In genomic region chr4:46931706-46932397, GRCm38 (mm10) we compare ENCODE assay signal across 19 mouse cellular contexts. TPM values are rescaled to one million over a fixed set of nuclear protein-coding genes. Genes with fewer than 3 reads are reported as not detected.
A peak's percentile ranks its signal among the peaks of the same experiment; 100 is the strongest.
DNase-seq lines count a peak whose midpoint lies in the region; ATAC-seq lines count a peak whose summit lies in the region.
"Had no signal": no experiment of that assay in that cellular context is flagged by ENCODE, and none has a peak within 500 bp of the region (broad histone marks: within the 10 kb centered on the region; RNA-seq: fewer than 3 reads in every experiment).

No protein-coding gene starts in this region.

- no peak overlapping the region for H3K27ac ChIP-seq in hindbrain, embryonic 16.5 days (ENCODE audit: low read depth, low read length)
- H3K27ac ChIP-seq: embryonic facial prominence, embryonic 15.5 days; heart, embryonic 10.5 days; neural tube, embryonic 12.5 days had no signal

- no peaks in the 10 kb centered on the region for H3K36me3 ChIP-seq in hindbrain, embryonic 16.5 days (ENCODE audit: control insufficient read depth, insufficient read depth, low read length)
- H3K36me3 ChIP-seq: embryonic facial prominence, embryonic 15.5 days; heart, embryonic 10.5 days; neural tube, embryonic 12.5 days had no signal

- WGBS in hindbrain, embryonic 16.5 days: 34% methylated on average over 9 of the region's 9 CpGs

- H3K9ac ChIP-seq in hindbrain, embryonic 16.5 days (ENCODE audit: low read depth, low read length): no peak overlapping the region
- H3K9ac ChIP-seq: embryonic facial prominence, embryonic 15.5 days; neural tube, embryonic 12.5 days had no signal

- H3K4me3 ChIP-seq in hindbrain, embryonic 16.5 days (ENCODE audit: low read length): no peak overlapping the region
- H3K4me3 ChIP-seq: embryonic facial prominence, embryonic 15.5 days; heart, embryonic 10.5 days; neural tube, embryonic 12.5 days had no signal

- H3K27me3 ChIP-seq in hindbrain, embryonic 16.5 days (replicated peaks; ENCODE audit: control insufficient read depth, insufficient read depth, low read length): no peaks in the 10 kb centered on the region
- H3K27me3 ChIP-seq: embryonic facial prominence, embryonic 15.5 days; neural tube, embryonic 12.5 days had no signal

- no peaks in the 10 kb centered on the region for H3K9me3 ChIP-seq in hindbrain, embryonic 16.5 days (ENCODE audit: control insufficient read depth, low read length)
- H3K9me3 ChIP-seq: embryonic facial prominence, embryonic 15.5 days; heart, embryonic 10.5 days; neural tube, embryonic 12.5 days had no signal

- H3K4me2 ChIP-seq in hindbrain, embryonic 16.5 days (ENCODE audit: low read length): no peak overlapping the region
- H3K4me2 ChIP-seq: embryonic facial prominence, embryonic 15.5 days; neural tube, embryonic 12.5 days had no signal

- no peak for DNase-seq in frontal cortex, postnatal 36 days (ENCODE audit: low spot score in 2 of 2)
- DNase-seq in right cerebral cortex, adult 18-20 months: peak; percentile 36
- DNase-seq in right cerebral cortex, postnatal 4 days: no peak
- no peak for DNase-seq in natural killer cell, adult 2 months (ENCODE audit: low spot score in 2 of 2)
- DNase-seq in heart, adult 9 months (ENCODE audit: low spot score in 2 of 2): no peak
- DNase-seq: adrenal gland, postnatal 10 days; B cell, adult 2 months; cerebellum, adult 9-10 months; gastrocnemius, postnatal 14 days; heart, postnatal 14 days; lung, adult 18-20 months; spleen, adult 18-20 months; thymus, adult 18-20 months had no signal

- ATAC-seq in frontal cortex, adult (ENCODE audit: low TSS enrichment): peak; percentile 46
- ATAC-seq in hindbrain, embryonic 16.5 days: 0 out of 2 replicates have a peak, but pooled peaks have one; percentile 15
- ATAC-seq: inflammation-experienced regulatory T-cells, adult 6 months had no signal

- peaks cover 12% of the 10 kb centered on the region; the same call in 1 of the 2 replicates for H3K4me1 ChIP-seq in hindbrain, embryonic 16.5 days (ENCODE audit: control insufficient read depth, insufficient read depth, low read depth, low read length)

RNA-seq across cellular contexts. Expression of gene Gabbr2, which starts 59.8 kb away (rescaled TPM):
- polyA plus RNA-seq in hindbrain, embryonic 16.5 days (2015; fragmentation: Nextera tagmentation; extraction: Ambion mirVana): 11.0 and 13.3 TPM in 2 replicates
- polyA plus RNA-seq: inflammation-experienced regulatory T-cells, adult 6 months had no signal
